Mouse (Mus musculus) adrenal gland, adult 8-10 months (tissue): ENCODE data around the gene Tars2. TPM values are rescaled to one million over a fixed set of nuclear protein-coding genes. Genes with fewer than 3 reads are reported as not detected.

ENCODE experiments used
- DNase-seq: peaks from one replicate; pipeline ENCODE4 v3.0.0; 2022
- total RNA-seq, 4 experiments: library from RNA; stranded (reverse); gene quantifications; 2 replicates each; pipeline ENCODE4 v1.2.4; 2022

Tars2 gene
- total RNA-seq, 4 experiments from 2014 or later, result 62.2 to 74.5 (median 65.2) TPM

DNA sequence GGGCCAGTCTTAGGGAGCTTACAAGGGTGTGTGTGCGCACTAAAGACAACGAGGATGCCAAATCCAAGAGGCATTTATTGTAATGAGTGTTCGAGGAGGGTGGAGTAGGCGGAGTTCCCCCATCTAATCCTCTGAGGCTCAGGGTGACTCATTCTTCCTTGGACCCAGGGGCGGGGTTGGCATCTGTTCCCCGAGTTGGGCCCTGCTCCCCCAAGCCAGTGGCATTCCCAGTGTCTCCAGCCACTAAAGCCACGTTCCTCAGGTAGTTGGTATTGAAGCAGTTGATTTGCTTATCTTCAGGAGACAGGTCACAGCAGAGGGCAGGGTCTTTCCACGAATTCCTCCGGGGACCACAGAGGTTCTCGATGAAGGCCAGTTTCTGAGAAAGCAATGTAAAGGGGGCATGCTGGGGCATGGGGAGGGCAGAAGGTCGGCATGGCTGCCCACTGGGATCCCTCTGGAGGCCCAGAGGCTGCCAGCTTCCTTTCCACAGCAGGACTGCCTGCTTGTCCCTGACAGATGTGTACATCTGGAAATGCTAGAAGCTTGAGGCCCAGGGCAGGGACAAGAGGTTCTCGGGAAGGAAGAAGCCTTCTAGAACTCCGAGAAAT is 25.8 kb downstream of the Tars2 start:
- DNase-seq, result peak; percentile 69

DNA sequence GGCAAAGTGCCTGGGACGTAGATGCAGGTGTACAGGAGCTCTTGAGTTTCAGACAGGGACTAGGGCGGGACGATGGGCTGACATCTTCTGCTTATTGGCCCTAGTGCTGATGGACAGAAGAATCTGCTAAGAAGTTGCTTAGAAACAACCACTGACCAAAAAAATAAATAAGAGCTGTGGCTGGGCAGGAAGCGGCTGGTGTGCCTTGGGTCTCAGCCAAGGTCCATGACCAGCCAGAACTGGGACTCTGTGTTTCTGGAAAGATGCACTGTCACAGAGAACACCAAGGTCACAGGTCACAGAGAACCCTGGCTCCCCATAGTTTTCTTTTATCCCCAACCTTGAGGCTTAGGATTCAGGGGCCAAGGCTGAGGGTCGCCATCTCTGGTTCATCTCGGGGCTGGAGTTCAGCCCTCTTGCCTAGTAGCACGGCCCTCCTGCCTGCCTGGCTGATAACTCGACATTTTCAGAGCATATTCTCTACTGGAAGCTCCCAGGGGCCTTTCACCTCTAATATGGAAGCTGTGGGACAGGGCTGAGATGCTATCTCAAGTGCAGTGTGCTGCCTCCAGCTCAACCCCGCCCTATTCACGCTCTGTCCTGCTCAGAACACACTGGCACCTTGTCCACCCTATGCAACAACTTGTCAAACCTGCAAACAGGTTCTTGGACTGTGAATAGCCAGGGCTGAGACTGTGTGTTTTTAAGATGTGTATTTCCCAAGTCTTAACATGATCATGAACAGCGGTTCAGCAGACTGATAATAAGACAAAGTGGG is 27.1 kb downstream of the Tars2 start:
- peak; percentile 82 for DNase-seq

DNA sequence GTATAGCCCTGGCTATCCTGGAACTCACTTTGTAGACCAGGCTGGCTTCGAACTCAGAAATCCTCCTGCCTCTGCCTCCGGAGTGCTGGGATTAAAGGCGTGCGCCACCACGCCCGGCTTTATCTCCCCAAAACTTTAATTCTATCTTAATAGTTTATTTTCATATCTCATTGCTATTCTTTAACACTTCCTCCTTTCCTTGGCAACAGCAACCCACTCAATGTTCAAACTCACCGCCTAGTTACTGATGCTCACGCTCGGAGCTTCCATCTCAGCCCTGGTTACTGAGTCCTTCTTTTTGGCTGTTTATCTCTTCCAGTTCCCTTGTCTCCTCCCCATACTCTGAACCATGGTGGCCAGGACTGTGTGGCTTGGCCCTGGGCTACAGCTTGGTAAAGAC is 27.7 kb downstream of the Tars2 start:
- no peak for DNase-seq

DNA sequence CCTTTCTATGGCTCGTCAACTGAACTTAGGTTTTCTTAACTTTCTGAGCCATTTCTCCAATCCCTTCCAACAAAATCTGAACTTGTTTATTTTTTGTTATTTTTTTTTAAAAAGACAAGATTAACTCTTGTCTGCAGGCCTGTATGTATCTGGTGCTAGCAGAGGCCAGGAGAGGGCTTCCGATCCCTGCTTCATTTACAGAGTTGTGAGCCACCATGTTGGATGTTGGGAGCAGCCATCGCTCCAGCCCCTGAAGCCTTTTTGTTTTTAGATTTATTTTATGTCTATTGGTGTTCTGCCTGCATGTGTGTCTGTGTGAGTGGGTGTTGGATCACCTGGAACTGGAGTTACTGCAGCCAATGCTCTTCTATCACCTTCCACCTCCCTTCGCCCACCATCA is 28.2 kb downstream of the Tars2 start:
- no peak for DNase-seq

DNA sequence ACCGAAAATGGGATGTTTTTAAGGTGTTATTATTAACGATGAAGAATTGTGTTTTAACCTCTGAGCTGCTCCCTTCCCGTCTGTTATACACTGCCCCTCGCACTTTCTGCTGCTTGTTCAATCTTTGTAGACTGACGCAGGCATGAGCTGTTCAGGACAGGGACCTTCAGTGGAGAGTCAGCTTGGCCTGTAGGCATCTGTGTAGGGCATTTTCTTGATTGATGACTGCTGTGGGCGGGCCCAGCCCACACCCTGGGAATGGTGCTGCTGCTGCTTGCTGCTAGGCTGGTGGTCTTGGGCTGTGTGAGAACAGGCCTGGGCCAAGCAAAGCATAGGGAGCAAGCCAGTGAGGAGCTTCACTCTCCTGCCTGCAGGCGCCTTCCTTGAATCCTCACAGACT is 29.6 kb downstream of the Tars2 start:
- DNase-seq, result peak; percentile 55

DNA sequence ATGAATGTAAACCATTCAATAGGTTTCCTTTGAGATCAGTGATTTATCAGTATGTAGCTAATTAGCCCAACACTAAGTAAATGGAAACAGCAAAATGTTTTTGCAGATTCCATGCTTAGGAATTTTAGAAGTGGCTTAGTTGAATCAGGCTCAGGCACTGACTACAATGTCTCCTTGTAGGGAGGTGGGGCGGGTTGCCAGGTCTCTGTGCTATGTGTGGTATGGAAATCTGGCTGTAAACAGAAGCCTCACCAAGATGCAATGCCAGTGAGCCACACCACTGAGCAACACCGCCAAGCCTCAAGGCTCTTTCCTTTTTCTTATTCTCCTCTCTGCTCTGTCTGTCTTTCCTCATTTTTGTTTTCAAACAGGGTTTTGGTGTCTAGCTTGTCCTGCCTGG is 31.1 kb downstream of the Tars2 start:
- DNase-seq, result no peak

DNA sequence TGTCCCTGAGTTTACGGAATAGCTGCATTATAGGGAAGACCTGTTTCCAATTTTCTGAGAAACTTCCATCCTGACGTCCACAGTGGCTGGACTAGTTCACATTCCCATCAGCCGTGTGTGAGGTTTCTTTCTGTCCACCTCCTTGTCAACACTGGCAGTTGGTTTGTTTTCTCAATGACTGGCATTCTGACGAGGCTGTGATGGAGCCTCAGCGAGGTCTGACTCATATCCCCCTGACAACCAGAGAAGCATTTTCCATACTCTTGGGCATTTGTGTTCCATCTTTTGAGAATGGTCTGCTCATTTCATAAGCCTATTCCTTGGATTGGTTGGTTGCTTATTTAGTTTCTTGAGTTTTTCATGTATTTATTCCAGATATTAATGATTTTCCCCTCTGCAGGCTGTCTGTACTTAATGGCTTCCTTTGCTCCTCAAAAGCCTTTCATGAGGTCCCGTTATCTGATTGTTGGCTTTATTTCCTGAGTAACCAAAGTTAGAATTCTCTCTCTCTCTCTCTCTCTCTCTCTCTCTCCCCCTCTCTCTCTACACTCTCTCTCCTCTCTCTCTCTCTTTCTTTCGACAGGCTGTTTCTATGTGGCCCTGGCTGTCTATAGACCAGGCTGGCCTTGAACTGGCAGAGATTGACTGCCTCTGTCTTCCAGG is 33.2 kb downstream of the Tars2 start:
- DNase-seq, result no peak

DNA sequence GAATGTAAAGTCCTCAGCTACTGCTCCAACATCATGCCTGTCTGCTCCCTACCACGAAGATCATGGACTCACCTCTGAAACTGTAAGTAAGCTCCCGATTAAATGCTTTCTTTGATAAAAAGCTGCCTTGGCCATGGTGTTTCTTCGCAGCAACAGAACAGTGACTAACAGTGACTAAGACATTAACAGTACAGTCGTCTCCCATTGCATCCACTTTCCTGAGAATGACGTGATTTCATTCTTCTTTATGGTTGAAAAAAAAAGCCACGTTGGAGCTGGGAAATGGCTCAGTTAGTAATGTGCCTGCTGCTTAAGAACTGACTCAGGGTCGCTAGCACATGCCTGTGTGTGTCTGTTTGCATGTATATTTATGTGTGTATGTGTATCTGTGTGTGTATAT is 34.1 kb downstream of the Tars2 start:
- DNase-seq, result no peak

DNA sequence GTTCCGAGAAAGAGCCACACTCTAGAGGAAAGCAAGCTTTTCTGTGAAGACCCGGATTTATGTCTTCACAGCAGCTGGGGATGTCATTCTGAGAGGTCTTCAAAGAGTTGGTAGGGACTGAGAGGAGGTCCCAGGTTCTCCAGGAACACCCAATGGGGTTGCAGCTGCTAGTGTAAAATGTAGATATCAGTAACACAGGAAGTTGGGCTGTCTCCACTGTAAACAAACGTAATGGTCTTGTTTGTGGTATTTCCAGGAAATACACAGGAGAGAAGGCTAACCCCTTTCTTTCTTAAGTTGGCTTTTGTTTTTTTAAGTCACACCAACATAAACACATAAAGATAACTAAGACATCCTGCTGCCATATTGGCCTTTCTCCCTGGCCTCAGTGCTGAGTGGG is 37.6 kb downstream of the Tars2 start:
- no peak for DNase-seq

DNA sequence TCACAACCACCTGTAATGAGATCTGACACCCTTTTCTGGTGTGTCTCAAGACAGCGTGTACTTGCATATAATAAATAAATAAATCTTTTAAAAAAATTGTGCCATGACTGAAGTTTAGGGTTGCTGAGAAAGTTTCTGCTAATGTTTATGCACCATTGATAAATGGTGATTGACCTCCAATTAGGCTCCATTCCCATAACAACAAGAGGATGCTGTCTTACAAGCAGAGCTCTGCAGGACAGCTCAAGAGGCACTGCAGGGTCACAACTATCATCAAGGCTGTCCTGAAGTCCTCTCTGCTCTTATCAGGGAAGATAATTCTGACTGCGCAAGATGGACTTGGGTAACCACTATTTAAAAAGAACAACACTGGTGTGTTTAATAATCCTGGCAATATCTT is 41.9 kb downstream of the Tars2 start:
- no peak for DNase-seq

DNA sequence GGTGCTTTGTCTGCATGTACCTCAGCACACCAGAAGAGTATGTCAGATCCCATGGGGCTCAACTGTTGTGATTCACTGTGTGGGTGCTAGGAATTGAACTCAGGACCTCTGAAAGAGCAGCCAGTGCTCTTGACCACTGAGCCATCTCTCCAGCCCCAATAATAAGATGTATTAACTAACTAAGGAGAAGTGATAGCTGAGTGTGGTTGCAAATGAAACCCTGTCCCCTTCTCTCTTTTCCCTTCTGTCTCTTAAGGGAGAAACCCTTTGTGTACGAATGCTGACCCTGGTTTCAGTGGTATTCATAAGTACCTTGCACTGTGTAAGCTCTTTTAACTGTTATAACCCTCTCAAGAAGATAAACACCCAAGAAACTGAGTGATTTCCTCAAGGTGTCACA is 43.9 kb downstream of the Tars2 start:
- no peak for DNase-seq

DNA sequence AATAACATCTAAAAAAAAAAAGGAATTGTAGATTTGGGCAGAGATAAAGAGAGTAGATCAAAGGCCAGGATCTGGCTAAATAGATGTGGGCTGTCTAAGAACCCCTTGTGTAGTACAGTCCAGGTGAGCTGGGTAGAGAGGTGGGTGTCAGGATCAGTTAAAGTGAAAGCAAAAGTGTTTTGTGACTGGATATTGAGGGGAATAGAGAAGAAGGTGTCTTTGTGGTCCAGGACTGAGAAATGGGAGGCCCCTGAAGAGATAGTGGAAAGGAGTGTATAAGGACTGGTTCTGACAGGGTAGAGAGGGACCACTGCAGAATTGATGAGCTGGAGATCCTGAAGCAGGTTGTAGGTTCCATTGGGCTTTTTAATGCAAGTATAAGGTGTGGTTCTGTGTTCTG is 50.0 kb downstream of the Tars2 start:
- no peak for DNase-seq

DNA sequence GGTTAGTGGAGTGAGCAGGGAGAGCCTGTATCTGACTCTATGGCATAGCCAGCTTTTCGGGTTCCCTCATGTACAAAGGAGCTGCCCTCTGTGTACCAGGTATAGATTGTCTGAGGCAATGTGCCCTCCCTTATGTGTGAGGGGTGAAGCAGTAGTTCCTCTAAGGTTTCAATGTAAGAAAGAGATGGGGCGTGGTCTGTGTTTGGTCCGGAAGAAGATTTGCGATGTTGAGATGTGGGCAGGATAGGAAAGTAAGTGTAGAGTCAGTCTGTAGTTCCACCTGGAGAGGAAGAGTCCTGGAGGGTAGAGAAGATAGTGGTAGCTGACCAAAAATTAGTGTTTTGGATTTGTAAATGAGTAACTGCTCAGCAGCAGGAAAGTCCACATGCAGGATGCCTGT is 51.0 kb downstream of the Tars2 start:
- no peak for DNase-seq

DNA sequence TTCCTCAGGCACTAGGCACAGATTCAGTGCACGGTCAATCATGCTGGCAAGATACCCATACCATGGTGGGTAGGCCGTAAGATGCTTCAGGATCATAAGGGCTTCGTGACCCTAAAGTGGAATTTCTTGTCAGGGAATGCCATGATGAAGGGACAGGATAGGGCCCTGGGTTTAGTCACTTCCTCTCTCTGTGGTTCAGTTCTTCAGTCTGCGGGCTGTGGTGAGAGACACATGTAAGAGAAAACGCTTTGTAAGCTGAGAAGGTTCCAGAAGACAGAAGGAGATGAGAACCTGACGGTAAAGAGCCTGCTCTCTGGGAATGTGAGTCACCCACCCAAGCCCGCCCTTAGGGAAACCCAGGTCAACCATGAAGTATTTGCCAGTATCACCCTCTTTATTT is 52.5 kb downstream of the Tars2 start:
- no peak for DNase-seq

DNA sequence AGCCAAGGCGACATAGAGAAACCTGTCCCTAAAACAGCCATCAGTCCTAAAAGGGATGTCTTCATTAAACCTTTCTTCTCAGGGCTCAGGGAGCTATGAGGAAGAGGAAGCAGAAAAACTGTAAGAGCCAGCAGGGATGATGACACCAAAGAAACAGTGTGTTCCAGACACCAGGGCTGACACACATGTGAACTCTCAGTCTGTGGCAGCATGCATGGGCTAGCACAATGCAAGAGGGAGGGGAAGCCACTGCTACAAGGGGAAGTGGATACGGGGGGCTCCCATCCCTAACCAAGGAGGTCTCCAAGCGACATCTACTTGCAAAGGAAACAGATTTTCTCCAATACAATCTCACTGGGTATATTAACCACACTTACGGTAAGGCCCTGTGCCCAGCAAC is 53.7 kb downstream of the Tars2 start:
- DNase-seq, result no peak

DNA sequence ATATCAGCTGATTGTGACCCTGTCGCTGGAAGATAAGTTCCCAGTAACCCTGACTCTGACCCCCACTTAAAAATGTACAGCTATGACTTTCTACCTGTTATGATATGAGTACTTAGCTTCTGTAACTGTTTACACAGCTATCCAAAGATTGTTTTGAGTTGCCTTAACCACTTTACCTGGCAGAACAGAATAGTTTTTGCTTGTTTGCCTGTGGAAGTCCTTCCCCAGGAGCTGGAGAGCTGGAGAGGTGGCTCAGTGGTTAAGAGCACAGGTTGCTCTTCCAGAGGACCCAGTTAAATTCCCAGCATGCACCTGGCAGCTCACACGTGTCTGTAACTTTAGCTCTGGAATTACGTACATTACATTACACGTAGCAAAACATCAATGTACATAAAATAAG is 55.4 kb downstream of the Tars2 start:
- no peak for DNase-seq

DNA sequence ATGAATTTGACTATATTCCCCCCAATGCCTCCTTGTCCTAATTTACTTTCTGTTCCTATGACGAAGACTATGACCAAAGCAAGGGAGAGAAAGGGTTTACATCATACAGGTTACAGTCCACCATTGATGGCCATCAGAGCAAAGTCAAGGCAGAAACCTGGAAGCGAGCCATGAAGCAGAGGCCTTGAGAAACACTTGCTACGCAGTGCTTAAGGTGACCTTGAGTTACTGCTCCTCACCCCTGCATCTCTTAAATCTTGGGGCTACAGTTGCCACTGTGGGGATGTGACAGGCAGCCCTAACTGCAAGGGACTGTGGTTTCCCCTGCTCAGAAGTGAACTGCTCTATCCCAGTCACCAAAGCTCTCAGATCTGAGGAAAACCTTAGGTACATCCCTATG is 56.7 kb downstream of the Tars2 start:
- DNase-seq, result no peak

DNA sequence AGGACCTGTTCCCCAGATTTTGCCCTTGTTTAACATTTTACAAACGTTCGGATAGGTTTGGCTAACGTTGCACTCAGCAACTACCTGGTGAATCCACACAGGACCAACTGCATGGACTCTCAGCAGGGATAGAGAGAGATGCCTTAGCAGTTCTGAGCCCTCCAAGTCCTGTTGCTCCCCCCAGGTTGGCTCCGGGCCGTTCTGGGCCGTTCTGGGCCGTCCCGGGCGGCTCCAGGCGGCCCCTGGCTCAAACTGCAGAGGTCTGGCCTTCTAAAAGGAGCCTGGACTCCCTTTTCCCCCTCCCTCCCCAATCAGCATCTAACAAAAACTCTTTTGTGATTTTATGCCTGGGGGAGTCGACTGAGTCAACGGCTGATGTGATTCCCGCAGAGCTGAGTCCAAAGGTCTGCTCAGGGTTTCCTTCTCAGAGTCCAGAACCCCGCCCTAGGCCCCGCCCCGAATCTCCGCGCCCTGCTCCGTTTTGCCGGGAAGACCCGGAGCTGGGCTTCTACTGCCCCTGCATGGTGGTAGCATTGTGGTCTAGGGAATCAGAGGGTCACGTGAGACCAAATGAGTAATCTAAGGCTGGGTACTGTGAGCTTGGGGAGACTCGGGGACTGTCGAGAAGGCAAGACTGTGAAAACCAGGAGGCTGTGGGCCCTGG is 58.0 kb downstream of the Tars2 start:
- DNase-seq, result no peak

DNA sequence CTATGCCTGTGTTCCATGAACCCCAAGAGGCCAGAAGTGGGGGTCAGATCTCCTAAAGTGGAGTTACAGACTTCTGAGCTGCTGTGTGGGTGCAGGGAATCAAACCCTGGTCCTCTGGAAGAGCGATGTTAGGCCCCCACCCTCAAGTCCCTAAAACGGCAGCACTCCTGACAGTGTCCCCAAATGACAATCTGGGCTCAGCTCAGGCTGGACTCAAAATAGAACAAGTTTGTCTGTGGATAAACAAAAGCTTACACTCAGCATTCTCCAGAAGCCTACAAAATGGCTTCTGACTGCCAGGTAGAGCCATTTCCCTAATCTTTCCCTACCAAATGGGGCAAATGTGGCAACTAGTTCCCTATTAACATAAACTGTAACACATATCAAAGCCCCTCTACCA is 58.9 kb downstream of the Tars2 start:
- DNase-seq, result no peak

DNA sequence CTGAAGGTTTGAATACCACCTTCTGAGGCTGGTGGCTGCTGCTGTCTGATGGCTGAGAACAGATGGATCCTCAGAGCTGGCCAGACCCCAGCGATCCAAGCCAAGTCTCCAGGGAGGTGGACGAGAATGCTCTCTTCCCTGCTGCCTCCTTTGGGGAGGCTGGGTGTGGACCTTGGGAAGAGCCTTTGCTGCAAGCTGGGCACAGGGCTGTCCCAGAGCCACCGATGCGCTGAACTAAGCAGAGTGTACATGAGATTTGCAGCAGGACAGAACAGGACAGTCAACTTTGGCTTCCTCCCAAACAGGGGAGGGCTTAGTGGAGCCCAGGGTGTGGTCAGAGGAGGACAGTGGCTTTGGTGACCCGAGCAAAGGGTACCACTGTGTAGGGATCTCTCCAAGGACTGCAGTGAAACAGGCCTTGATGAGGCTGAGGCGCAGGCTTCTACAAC is 59.7 kb downstream of the Tars2 start:
- no peak for DNase-seq

DNA sequence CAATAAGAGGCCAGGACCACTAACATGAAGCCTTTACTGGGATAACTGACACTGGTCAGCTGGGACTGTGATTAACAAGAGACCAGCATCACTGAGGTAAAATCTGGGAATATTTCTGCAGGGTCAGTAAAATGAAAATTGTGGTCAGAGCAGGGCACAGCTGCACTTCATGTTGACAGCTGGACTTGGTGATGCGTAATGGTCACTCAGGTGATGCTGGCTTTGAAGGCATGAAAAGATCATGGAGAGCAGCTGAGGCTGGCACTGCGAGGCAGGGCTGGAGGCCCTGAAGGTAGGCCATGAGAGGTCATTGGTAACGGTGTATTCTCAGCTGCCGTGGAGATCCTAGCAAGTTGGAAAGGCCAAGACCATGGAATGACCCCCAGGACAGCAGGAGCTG is 61.7 kb downstream of the Tars2 start:
- DNase-seq, result no peak

DNA sequence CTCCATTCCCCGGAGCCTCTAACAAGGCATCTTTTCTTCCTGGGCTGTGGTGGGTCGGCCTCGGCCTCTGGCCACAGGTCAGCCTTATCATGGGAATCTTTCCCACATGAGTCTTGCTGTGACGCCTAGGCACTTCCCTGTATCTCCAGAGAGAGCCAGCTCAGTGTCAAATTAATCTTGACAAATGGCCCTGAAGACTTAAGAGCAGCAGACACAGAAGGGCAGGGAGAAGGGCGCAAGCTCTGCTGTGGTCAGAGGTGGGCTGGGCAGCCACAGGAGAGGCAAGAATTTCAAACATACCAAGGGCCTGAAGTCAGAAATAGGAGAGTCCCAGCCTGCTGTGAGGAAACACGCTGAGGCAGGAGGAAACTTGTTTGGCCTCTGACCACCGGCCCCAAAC is 63.6 kb downstream of the Tars2 start:
- DNase-seq, result peak; percentile 75

DNA sequence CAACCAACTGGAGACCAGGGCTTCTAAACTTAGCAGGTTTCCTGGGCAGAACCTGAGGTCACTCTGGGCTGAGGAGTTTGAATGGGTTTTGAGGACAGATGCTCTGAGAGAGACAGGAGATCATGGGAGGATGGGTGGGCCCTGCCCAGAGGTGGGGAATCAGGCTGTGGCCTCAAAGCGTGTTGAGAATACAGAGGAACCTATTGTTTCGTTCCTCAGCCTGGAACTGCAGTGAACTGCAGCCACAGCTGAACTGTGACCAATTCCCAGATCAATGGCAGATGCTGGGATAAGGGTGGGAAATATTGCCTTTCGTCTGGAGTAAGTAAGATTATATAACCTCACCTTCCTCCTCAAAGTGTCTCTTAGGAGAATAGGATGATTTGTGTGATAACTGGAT is 64.2 kb downstream of the Tars2 start:
- no peak for DNase-seq
